Mouse (Mus musculus): Measurements from ENCODE around the gene Slc25a13. TPM values are rescaled to one million over a fixed set of nuclear protein-coding genes. Genes with fewer than 3 reads are reported as not detected.

Gene Slc25a13
- polyA plus RNA-seq, 1 experiment: 4.3 TPM

DNA sequence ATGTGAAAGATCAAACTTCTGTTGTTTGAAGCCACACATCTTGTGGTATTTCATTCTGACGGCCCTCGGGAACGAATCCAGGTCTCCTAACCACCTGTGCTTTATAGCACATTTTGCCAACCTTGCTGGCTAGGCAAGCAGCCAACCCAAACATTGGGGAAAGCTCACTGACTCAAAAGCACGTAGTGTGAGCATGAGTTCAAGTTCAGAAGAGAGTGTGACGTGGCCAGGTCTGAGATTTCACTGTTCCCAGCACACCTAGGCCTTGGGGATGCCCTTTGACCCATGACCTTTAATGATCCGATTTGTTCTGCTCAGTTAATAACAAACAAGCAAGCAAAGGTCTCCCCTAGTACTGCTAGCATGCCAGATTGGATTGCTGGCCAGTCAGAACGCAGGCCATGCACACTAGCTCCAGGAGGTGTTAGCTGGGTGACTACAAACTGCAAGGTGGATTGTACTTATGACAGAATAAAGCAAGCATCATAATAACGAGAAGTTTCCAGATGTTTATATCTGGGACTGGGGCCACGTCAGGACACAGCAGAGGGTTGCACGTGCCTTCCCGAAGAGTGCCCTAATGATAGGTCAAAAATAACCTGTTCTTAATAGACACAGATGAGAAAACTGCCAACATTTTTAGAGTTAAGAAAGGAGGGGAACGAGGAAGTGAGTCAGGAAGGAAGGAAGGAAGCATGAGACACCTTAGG, 2.8 kb upstream of the Slc25a13 start:
- no peak for TF ChIP-seq CTCF (IDR thresholded peaks at IDR 0.05; ENCODE audit: borderline replicate concordance, extremely low read depth, insufficient read depth, insufficient read length)
- TF ChIP-seq POLR2A (IDR thresholded peaks at IDR 0.05; ENCODE audit: borderline replicate concordance, extremely low read depth, insufficient read depth, insufficient read length, poor library complexity, severe bottlenecking): no peak
- DNase-seq (ENCODE audit: low read depth): no peak

DNA sequence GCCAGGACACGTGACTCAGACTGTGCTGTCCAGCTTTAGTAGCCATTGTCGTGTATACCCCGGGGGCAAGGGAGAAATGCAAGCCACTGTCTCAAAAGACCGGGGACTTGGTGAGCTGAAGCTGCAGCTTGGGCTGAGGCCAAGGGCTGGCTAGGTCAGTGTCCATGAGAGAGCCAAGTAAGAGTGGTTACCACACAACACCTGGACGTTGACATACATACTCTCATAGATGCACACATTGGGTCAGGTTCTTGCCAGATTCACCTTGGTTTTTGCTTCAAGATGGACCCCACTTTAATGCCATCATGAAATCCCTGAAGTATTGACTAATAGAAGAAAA, 283 bp upstream of the Slc25a13 start:
- TF ChIP-seq CTCF (IDR thresholded peaks at IDR 0.05; ENCODE audit: borderline replicate concordance, extremely low read depth, insufficient read depth, insufficient read length): no peak
- TF ChIP-seq POLR2A (IDR thresholded peaks at IDR 0.05; ENCODE audit: borderline replicate concordance, extremely low read depth, insufficient read depth, insufficient read length, poor library complexity, severe bottlenecking): no peak

DNA sequence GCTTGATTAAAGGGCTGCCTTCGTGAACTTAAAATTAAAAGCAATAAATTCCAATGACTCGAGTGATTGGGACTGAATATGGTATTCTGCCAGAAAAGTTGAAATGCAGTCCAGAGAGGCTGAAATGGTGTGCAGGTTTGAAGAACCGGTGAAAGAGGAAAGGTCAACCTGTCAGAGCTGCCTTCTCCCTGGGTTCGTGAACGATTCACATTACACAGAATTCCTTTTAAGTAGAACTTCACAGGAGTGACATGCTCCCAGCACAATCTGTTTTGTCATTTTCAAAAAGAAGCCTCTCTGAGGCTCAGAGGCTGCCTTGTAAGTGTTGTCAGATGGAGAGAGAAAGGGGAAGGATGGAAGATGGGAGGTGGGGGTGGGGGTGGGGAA, 860 bp downstream of the Slc25a13 start:
- no peak for TF ChIP-seq CTCF (IDR thresholded peaks at IDR 0.05; ENCODE audit: borderline replicate concordance, extremely low read depth, insufficient read depth, insufficient read length)
- no peak for TF ChIP-seq POLR2A (IDR thresholded peaks at IDR 0.05; ENCODE audit: borderline replicate concordance, extremely low read depth, insufficient read depth, insufficient read length, poor library complexity, severe bottlenecking)
- peak; percentile 34 for DNase-seq (ENCODE audit: low read depth)

More for the DNA sequence above, 283 bp upstream of the Slc25a13 start:
- no peak for DNase-seq (ENCODE audit: low read depth)

DNA sequence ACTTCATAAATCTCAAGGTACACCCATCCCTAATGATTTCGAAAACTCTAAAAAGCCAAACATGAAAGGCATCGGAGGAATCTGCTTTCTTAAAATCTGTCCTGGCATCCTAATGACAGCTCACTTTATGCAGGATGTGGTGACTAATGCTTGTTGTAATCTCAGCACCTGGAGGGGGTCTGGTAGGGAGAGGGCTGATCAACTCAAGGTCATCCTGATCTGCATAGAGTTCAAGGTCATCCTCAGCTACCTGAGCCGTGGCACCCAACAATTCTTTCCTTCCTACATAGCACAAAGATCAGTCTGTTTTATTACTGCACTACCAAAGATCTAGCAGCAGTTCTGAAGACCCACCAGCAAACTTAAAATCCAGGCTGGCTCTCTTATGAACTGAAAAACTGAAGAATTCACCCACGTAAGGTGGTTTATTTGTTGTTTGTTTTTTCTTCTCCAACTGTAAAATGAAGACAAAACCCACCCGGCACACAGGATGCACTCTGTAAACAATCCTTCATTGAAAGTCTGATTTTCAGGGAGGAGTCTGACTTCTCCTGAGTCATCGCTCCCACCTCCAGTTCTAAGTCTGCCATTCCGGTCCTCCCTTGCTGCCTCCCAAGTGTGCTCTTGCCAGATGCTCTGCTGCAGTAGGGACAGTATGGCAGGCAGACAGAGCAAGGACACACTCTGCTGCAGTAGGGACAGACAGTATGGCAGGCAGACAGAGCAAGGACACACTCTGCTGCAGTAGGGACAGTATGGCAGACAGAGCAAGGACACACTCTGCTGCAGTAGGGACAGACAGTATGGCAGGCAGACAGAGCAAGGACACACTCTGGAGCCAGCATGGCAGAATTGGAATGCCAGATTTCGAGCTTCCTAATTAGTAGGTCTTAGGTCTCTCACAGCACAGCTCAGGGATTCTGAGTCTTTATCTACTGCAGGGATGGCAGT, 4.3 kb downstream of the Slc25a13 start:
- DNase-seq (ENCODE audit: low read depth): no peak
- no peak for TF ChIP-seq CTCF (IDR thresholded peaks at IDR 0.05; ENCODE audit: borderline replicate concordance, extremely low read depth, insufficient read depth, insufficient read length)
- TF ChIP-seq POLR2A (IDR thresholded peaks at IDR 0.05; ENCODE audit: borderline replicate concordance, extremely low read depth, insufficient read depth, insufficient read length, poor library complexity, severe bottlenecking): no peak

DNA sequence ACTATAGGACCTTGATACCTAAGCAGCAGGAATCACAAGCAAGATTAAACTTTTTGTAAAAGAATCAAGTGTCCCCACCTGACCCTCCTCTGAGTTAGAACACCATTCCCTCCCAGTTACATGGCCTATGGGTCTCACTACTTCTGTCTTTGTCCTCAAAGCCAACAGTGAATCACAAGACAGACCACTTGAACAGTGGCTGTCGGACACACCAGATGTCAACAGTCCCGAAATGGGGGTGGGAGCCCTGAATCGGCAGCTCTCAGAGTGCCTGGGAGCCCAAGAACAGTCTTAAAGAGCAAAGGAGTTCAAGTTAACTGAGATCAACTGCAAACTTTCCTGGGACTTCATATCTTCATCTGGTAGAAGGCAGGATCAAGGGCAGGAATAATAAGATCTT, 5.0 kb downstream of the Slc25a13 start:
- no peak for TF ChIP-seq CTCF (IDR thresholded peaks at IDR 0.05; ENCODE audit: borderline replicate concordance, extremely low read depth, insufficient read depth, insufficient read length)
- TF ChIP-seq POLR2A (IDR thresholded peaks at IDR 0.05; ENCODE audit: borderline replicate concordance, extremely low read depth, insufficient read depth, insufficient read length, poor library complexity, severe bottlenecking): no peak
- no peak for DNase-seq (ENCODE audit: low read depth)

DNA sequence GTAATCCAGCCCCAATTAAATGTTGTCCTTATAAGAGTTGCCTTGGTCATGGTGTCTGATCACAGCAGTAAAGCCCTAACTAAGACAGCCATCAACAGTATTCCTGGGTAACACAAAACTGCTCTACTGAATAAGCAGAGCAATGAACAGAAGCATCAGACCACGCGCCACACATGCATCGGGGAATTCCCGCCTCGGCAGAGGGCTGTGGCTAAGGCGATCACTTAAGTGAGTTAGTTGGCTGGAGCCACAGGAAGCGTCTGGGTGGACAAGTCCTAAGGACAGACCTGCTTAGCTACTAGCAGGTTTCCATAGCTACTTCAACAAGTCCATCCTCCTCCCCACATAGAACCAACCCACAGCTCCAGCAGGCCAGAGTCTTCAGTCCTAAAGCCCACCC, 6.3 kb downstream of the Slc25a13 start:
- TF ChIP-seq POLR2A (IDR thresholded peaks at IDR 0.05; ENCODE audit: borderline replicate concordance, extremely low read depth, insufficient read depth, insufficient read length, poor library complexity, severe bottlenecking) (no peak), CTCF (IDR thresholded peaks at IDR 0.05; ENCODE audit: borderline replicate concordance, extremely low read depth, insufficient read depth, insufficient read length) (no peak)
- no peak for DNase-seq (ENCODE audit: low read depth)

DNA sequence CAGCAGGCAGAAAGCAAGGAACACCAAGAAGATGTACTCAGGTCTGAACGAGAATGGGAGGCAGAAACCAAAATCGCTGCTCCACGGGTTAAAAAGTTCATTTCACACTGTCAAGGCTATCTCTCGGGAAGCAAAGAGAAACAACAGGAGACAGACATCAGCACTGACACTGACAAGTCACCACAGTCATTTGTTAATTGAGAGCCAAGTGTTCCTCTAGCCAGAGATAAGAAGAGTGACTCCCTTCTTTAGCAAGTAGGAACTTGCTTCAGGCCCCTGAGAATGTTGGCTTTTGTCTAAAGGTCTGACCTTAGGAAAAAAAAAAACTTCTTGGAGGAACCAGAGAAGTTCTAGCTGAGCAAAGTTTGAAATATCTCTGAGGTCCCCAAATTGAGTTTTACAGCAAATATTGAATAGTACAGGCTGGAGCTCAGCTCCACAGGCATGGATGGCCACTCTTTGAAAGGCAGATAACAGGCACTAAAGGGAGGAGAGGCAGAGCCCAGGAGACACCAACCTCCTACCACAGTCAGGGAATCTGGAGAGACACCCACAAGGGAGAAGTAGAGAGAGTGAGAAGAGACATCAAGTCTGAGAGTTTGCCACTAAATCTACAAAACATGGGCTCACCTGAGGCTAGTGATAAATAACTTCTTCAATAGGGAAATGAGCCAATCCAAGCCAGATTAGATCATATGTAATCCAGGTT, 8.5 kb downstream of the Slc25a13 start:
- TF ChIP-seq CTCF (IDR thresholded peaks at IDR 0.05; ENCODE audit: borderline replicate concordance, extremely low read depth, insufficient read depth, insufficient read length) (no peak), POLR2A (IDR thresholded peaks at IDR 0.05; ENCODE audit: borderline replicate concordance, extremely low read depth, insufficient read depth, insufficient read length, poor library complexity, severe bottlenecking) (no peak)
- DNase-seq (ENCODE audit: low read depth): no peak

DNA sequence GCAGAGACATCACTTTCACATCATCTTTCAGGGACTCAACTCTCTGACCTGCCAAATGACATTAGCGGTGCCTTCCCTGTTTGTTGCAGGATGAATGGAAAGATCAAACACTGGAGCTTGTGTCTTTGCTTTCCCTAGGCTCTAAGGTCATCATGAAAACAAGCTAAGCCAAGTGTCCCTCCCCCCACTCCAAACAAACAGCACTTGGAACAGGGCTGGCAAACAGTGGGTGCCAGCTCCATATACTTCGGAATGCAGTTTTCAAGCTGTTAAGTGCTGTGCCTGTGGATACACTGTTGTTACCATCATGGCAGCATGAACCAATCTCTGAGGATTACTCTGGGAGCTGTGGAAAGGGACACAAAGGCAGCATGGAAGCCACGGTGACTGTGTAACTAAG, 9.1 kb downstream of the Slc25a13 start:
- no peak for TF ChIP-seq CTCF (IDR thresholded peaks at IDR 0.05; ENCODE audit: borderline replicate concordance, extremely low read depth, insufficient read depth, insufficient read length)
- TF ChIP-seq POLR2A (IDR thresholded peaks at IDR 0.05; ENCODE audit: borderline replicate concordance, extremely low read depth, insufficient read depth, insufficient read length, poor library complexity, severe bottlenecking): no peak
- DNase-seq (ENCODE audit: low read depth): no peak

DNA sequence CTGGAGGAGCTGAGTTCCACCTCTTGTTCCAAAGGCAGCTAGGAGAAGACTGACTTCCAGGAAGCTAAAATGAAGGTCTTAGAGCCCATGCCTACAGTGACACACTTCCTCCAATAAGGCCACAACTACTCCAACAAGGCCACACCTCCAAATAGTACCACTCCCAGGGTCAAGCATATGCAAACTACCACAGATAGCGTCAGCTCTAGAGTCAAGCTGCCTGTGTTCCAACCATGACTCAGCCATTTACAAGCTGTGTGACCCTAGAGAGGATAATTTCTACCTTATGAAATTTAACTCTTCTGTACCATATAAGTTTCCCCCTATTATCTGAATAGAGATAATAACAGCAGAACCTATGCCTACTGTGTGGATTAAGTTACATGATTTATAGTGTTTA, 9.6 kb downstream of the Slc25a13 start:
- TF ChIP-seq POLR2A (IDR thresholded peaks at IDR 0.05; ENCODE audit: borderline replicate concordance, extremely low read depth, insufficient read depth, insufficient read length, poor library complexity, severe bottlenecking): no peak
- no peak for TF ChIP-seq CTCF (IDR thresholded peaks at IDR 0.05; ENCODE audit: borderline replicate concordance, extremely low read depth, insufficient read depth, insufficient read length)
- DNase-seq (ENCODE audit: low read depth): no peak

DNA sequence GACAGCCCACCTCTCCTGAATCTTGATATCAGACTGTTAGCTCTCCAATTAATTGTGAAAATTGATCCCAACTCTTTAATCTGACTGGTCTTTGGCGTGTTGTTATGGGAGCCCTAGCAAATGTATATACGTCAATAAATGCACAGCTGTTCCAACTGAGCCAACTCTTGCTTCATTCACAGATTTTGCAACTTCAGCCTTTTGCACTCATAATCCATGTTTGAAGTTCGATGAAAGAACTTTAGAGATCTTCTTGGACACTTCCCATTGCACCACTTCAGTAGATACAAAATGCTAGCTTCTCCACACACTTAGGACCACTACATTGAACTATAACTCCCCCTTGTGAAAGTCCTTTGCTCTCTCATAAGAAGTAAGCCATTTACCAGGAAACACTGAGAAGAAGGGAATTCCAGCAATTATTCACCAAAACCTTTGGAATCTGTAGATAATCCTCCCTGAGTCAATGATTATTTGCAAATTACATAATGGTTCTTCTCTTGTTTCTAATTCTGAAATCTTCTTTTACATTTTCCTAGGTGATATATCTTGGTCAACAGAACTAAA, 11.3 kb downstream of the Slc25a13 start:
- no peak for DNase-seq (ENCODE audit: low read depth)
- TF ChIP-seq POLR2A (IDR thresholded peaks at IDR 0.05; ENCODE audit: borderline replicate concordance, extremely low read depth, insufficient read depth, insufficient read length, poor library complexity, severe bottlenecking) (no peak), CTCF (IDR thresholded peaks at IDR 0.05; ENCODE audit: borderline replicate concordance, extremely low read depth, insufficient read depth, insufficient read length) (no peak)

DNA sequence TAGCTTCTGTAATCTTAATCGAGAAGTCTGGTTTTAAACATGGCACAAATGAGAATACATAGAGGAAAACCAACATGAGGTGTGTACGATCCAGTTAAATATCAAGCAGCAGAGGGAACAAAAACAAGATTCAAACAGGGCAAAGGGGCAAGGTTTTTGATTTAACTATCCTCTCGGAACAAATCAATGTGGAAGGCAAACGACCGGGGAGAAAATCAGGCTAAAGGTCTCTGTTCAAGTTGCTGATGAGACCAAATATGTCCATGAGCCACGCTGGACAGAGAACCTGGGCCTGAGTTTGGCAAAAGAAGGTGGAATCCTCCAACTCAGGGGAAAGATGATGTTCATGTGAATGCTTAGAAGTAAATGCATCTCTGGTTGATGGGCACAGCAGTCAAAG, 14.5 kb downstream of the Slc25a13 start:
- no peak for TF ChIP-seq POLR2A (IDR thresholded peaks at IDR 0.05; ENCODE audit: borderline replicate concordance, extremely low read depth, insufficient read depth, insufficient read length, poor library complexity, severe bottlenecking)
- TF ChIP-seq CTCF (IDR thresholded peaks at IDR 0.05; ENCODE audit: borderline replicate concordance, extremely low read depth, insufficient read depth, insufficient read length): no peak
- DNase-seq (ENCODE audit: low read depth): no peak

All from brain, embryonic 14.5 days (tissue).